Mouse (Mus musculus) left cerebral cortex, adult 6 months (tissue): Measurements from ENCODE around the gene Cxcr3. TPM values are rescaled to one million over a fixed set of nuclear protein-coding genes. Genes with fewer than 3 reads are reported as not detected.

Experiments used
- long read RNA-seq, 2 experiments: library from polyadenylated mRNA; unstranded; transcript quantifications; one replicate each; pipeline ENCODE4 v2.0.0; 2019 to 2020
- polyA plus RNA-seq: library from polyadenylated mRNA; unstranded; fragments of <200 nt; fragmentation: Nextera tagmentation; gene quantifications from 2 replicates; pipeline ENCODE4 v1.2.3, GENCODE M21; 2021

Gene Cxcr3
- 0.06 TPM in 1 of 2 replicates, not detected in the other for polyA plus RNA-seq
- long read RNA-seq, experiment 1, partial matches to known transcripts, result 0 of 1 reads
- long read RNA-seq, experiment 1, other reads (novel, unspliced or antisense), result 1 of 1 reads
- long read RNA-seq, experiment 2, result 0 reads

GRCm38 (mm10) chrX:101733828-101734319 is at the start of gene Cxcr3:
TSS of gene Cxcr3 (minus strand) at chrX:101734269.

Other genes starting within 250 kb of the Cxcr3 start
- 5.4 and 7.1 TPM in 2 replicates for gene Taf1, start 201.5 kb downstream of the Cxcr3 start, polyA plus RNA-seq
- 27.5 and 29.8 TPM in 2 replicates for gene Ogt, start 94.2 kb downstream of the Cxcr3 start, polyA plus RNA-seq
- gene Gm4779, start 60.2 kb upstream of the Cxcr3 start, polyA plus RNA-seq, result 0.15 TPM in 1 of 2 replicates, not detected in the other
- gene 8030474K03Rik, start 60.4 kb upstream of the Cxcr3 start, polyA plus RNA-seq, result not detected in 2 replicates
- 9.8 and 11.8 TPM in 2 replicates for gene Nhsl2, start 115.1 kb upstream of the Cxcr3 start, polyA plus RNA-seq